10 mouse cellular contexts compared by ENCODE assay signal in the genomic region with DNA sequence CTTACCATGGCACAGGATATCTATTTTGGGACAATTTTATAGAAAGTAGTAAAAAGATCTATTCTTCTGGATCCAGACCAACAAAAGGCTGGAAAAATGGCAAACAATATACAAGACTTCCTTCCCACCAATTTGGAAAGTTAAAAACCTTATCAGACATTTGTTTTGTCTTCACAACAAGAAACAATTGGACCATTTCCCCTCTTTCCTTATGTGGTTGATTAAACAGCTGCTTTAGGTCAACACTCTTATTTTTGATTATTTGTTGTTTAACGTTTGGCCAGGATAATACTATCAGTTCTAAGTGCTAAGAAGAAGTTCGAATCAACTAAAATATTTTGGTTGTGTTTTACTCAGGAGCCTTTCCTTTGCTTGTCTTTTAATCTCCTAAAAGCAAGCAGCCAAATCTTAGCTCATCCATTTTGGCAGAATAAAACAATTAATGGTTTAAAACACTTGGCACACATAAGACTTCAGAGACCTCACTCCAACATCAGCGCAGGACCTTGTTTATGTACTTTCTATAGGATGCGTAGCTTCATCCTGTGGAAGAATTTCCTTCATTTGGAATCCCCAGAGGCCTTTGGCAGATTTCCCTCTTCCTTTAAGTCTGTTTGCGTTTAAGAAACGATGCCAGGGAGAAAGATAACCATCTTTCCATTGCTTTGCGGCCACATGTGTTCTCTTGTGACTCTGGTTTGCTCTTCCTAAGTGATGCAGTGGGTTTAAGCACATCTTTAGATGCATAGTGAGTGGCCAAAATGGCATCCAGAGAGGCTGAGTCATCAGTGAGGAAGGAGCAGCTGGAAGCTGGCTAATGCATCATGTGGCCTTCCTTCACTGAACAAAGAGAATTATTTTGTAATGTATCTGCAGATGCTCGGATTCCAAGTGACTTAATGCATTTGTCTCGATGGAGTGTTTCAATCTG.
DNase-seq lines count a peak whose midpoint lies in the region; ATAC-seq and TF ChIP-seq lines count a peak whose summit lies in the region.
"Had no signal": no experiment of that assay in that cellular context is flagged by ENCODE, and none has a peak within 500 bp of the region (broad histone marks: within the 10 kb centered on the region; RNA-seq: fewer than 3 reads in every experiment).

No protein-coding gene starts in this region.

- H3K4me2 ChIP-seq in liver, embryonic 15.5 days = no peak overlapping the region
- no peak overlapping the region for H3K4me2 ChIP-seq in liver, embryonic 12.5 days

- peak; percentile 51 for DNase-seq in brain, embryonic 14.5 days (ENCODE audit: low read depth)
- DNase-seq in gastrocnemius, postnatal 25 days = peak; percentile 53
- DNase-seq in mesoderm, embryonic 11.5 days (ENCODE audit: low read depth, low spot score) = peak; percentile 6
- no peak for DNase-seq in right cerebral cortex, adult 2 months (ENCODE audit: low spot score in 2 of 2)
- no peak for DNase-seq in spleen, postnatal 4 days (ENCODE audit: low spot score in 2 of 2)
- DNase-seq: kidney, postnatal 36 days had no signal

- H3K4me3 ChIP-seq in liver, embryonic 15.5 days (replicated peaks) = no peak overlapping the region
- H3K4me3 ChIP-seq in liver, embryonic 12.5 days = no peak overlapping the region
- H3K4me3 ChIP-seq: erythroblast, embryonic 14.5 days; megakaryocyte, embryonic 14.5 days had no signal

- WGBS in liver, embryonic 15.5 days (ENCODE audit: insufficient replicate concordance) = 50% methylated on average over 9 of the region's 9 CpGs
- 56% methylated on average over 9 of the region's 9 CpGs for WGBS in liver, embryonic 12.5 days (ENCODE audit: insufficient replicate concordance)

- 0 out of 2 replicates have a peak overlapping the region, but pooled peaks have one; percentile 14 for H3K27ac ChIP-seq in liver, embryonic 15.5 days (replicated peaks)
- H3K27ac ChIP-seq in liver, embryonic 12.5 days = no peak overlapping the region

- no peaks in the 10 kb centered on the region for H3K27me3 ChIP-seq in liver, embryonic 15.5 days
- no peaks in the 10 kb centered on the region for H3K27me3 ChIP-seq in liver, embryonic 12.5 days (replicated peaks)

- H3K4me1 ChIP-seq in liver, embryonic 15.5 days (replicated peaks) = peaks cover 6% of the 10 kb centered on the region; the same call in 1 of the 2 replicates
- H3K4me1 ChIP-seq in liver, embryonic 12.5 days = no peaks in the 10 kb centered on the region

- TF ChIP-seq POLR2A in brain, embryonic 14.5 days (IDR thresholded peaks at IDR 0.05; ENCODE audit: borderline replicate concordance, extremely low read depth, insufficient read depth, insufficient read length, poor library complexity, severe bottlenecking) = no peak

- ATAC-seq in liver, embryonic 15.5 days (ENCODE audit: insufficient read depth) = no peak
- no peak for ATAC-seq in liver, embryonic 12.5 days

- TF ChIP-seq CTCF in brain, embryonic 14.5 days (IDR thresholded peaks at IDR 0.05; ENCODE audit: borderline replicate concordance, extremely low read depth, insufficient read depth, insufficient read length) = no peak

- no peaks in the 10 kb centered on the region for H3K36me3 ChIP-seq in liver, embryonic 15.5 days (replicated peaks)
- no peaks in the 10 kb centered on the region for H3K36me3 ChIP-seq in liver, embryonic 12.5 days

- H3K9me3 ChIP-seq in liver, embryonic 15.5 days (replicated peaks) = no peaks in the 10 kb centered on the region
- H3K9me3 ChIP-seq in liver, embryonic 12.5 days (replicated peaks) = no peaks in the 10 kb centered on the region
- H3K9me3 ChIP-seq: megakaryocyte, embryonic 14.5 days had no signal

- H3K9ac ChIP-seq in liver, embryonic 15.5 days = no peak overlapping the region
- no peak overlapping the region for H3K9ac ChIP-seq in liver, embryonic 12.5 days

Comparison
In these comparisons a context has a peak if more than half of its experiments do, and no peak if none do; other contexts are left out.
1. DNase-seq: peak in brain, embryonic 14.5 days (single experiment), gastrocnemius, postnatal 25 days (single experiment) and mesoderm, embryonic 11.5 days (single experiment); none in right cerebral cortex, adult 2 months (0 of 2) and spleen, postnatal 4 days (0 of 2).